Mouse (Mus musculus) heart, postnatal 4 days (tissue): ENCODE measurements around the gene Zfp688. TPM values are rescaled to one million over a fixed set of nuclear protein-coding genes. Genes with fewer than 3 reads are reported as not detected.
"Not testable (repeated sequence)": the region's sequence is repeated elsewhere in the genome, so short reads cannot be mapped to it uniquely, and the experiment has no call there.

Experiments used
- DNase-seq: peaks from one replicate; pipeline ENCODE4 v3.0.0; 2021
- total RNA-seq, 2 experiments: library from RNA; stranded (reverse); gene quantifications; 2 replicates each; pipeline ENCODE4 v1.2.3; 2021

Gene Zfp688
- total RNA-seq, 2 experiments from 2014 or later: 3.8 to 6.0 TPM

DNA sequence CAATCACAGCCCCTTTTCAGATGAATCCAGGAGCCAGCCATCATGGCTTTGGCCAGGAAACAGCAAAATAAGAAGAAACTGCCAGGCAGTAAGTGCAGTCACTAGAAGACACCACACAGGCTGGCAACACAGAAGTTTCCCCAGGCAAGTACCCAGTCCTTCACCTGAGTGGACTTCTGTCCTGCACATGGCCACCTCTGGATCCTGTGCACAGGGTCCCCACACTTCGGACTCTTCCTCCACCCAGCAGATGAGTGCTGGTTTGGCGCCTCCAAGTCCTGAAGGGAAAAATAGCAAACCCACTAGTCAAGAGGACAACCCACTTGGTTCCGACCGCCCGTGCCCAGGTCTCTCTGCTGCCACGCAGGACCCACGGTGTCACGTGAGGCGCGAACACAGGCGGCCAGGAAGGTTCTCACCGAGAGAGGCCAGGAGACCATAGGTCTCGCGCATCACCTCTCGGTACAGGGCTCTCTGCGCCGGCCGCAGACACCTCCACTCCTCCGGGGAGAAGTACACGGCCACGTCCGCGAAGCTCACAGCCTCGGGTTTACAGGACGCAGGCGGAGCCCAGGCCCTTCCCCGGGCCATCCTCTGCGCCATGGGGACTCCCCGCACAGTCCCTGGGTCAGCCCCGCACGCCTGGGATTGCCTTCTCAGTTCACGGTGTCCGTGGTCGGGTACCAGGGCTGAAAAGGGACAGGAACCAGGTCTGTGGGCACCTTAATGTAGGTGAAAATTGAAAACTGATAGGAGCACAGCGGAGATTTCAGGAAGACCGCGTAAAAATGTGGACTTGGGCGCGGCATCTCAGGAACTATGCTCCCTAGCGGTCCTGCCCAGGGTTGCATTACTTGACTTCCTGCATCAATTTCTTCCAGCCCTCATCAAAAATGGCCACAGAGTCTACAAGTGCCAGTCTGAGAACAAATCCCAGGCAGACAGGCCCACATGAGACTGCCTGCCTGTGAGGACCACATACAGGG is 15.6 kb downstream of the Zfp688 start, which contains the start of gene Zfp764:
TSS of gene Zfp764 (minus strand) at position 821 of the 986 bp plus-strand sequence.
- DNase-seq: peak; percentile 93

DNA sequence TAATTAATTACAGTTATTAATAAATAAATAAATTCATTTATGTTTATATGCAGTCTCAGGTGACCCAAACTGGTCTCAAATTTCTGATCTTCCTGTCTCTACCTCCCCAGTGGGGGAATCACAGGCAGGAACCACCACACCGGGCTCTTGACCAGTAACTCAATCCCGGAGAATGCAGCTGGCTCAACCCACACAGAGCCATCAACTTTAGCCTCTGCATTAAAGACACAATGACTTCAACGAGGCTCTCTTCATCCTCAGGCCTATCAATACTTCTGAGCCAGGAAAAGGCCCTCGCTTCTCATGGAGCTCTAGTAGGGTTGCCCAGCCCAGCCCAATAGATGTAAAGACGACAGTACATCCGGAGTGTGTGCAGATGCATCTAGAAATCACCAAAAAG is 17.8 kb downstream of the Zfp688 start:
- DNase-seq: not testable (repeated sequence)

DNA sequence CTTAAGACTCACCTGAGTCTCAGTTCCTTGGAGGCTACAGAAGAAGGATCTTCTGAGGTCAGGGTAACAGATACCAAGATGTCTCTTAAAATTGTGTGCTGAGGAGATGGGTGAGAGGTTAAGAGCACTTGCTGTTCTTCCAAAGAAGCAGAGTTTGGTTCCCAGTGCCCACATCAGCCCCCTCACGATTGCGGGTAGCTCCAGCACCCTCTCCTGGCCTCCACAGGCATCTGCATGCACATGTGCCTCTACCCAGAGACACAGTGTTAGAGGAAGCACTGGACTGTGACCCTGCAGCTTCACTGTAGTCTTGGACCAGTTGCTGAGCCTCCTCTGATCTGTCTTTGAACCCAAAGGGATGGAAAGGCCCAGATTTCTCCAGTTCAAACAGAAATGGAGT is 18.9 kb downstream of the Zfp688 start:
- DNase-seq: no peak

DNA sequence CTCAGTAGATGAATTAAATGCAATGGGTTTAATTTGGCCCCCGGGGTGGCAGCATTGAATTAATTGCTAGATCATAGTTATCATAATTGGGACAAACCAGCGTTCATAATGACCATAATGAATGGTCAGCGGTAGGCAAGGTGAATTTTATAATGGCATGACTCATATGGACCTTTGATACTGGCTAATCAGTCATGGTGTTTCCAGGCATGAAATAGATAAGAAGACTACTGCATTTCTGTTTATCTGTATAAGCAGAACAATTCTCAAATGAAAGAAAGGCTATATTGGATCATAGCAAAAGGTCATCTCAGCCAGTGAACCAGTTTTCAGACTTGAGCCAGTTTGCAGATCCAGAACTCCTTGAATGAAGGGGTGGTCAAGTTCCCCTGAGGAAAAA is 21.5 kb downstream of the Zfp688 start:
- DNase-seq: no peak

DNA sequence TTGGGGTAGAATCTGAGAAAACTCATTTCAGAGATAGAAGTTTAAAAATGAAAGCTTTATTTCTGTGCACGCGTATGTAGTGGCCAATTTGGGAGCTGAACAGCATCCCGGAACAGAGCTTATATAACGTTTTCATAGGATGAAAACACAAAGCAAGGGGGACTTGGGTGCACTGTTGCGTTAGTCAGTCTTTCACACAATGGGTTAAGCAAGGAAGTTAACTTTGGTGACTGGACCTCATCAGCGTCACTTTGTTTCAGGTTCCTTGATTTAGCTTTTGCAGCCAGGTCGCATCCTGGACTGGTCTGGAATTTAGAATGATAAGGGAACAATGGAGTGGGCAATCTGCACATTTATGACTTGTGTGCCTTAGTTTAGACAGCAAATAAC is 27.9 kb downstream of the Zfp688 start:
- no peak for DNase-seq

DNA sequence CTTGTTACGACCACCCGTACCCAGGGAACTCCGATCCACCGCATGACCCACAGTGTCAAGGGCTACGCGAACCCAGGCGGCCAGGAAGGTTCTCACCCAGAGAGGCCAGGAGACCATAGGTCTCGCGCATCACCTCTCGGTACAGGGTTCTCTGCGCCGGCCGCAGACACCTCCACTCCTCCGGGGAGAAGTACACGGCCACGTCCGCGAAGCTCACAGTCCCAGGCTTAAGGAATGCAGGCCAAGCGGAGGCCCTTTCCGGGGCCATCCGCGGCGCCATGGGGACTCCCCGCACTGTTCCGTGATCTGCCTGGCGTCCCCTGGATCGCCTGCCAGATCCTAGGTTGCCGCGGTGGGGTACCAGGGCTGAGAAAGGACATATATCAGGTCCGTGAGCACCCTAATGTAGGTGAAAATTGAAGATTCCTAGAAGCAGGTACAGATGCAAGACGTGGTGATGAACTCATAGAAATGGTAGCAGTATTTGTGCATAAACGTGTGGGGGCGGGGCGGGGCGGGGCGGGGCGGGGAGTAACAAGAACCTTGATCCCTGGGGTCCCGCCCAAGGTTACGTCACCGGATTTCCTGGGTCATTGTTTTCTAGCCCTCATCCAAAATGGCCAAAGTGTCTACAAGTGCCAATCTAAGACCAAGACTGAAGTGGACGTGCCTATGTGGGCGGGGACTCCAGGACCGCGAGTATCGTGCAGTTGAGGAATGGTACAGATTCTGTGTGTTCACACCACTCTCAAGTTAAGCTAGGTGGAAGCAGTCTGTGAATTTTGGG is 28.5 kb downstream of the Zfp688 start, which contains the start of gene E430018J23Rik:
TSS of gene E430018J23Rik (minus strand) at position 473 of the 787 bp plus-strand sequence.
- peak; percentile 98 for DNase-seq

DNA sequence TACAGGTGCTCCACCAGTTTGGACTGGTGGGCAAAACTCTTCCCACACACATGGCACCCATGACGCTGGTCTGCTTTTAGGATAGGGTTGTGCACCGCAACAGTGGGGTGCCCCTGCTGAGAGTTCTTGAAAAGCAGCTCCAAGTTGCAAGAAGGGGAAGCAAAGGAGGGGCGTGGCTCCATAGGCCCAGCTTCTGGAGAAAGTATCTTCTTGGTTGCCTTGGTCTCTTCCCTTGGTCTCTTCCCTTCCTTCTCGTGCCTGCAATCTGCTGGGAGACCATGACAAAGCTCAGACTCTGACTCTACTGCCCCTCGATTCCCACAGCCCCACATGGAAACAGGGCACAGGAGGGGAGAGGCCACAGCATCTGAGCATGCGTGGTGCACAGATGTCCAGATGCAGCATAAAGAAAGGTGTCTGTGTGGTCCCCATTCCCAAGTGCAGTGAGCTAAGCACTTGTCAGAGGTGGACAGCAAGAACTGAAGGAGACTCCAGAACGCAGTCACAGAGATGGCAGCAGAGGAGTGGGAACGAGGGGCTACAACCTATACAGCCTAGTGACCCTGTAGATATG is 29.5 kb downstream of the Zfp688 start:
- no peak for DNase-seq

DNA sequence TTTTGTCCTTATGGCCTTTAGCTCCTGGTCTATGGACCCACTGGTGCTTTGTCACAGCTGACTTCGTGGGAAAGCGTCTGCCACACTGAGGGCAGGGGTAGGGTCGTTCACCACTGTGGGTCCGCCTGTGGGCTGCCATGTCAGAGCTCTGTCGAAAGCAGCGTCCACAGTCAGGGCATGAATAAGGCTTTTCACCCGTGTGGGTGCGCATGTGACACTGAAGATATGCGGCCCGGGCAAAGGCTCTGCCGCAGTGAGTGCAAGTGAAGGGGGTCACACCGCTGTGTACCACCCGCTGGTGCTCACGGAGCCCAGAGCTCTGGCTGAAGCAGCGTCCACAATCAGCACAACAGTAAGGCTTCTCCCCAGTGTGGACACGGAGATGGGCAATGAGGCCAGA is 30.3 kb downstream of the Zfp688 start:
- DNase-seq: no peak

DNA sequence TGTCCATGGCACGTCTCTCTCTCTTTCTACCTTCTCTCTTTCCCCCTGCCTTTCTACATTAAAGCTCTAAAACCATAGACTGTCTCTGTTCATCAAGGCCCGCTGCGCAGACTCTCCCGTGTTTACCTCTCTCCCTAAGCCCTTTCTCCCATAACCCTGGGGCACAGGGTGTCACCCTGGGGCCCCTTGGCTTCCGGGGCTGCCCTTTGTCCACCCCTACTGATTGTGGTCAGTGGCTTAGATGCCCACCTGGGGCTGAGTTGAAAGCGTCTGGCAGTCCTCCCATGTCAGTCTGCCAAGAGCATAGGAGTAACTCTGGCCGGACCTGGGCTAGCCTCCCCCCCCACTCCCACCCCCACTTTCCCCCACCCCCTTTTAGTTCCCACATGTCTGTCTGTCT is 31.6 kb downstream of the Zfp688 start:
- no peak for DNase-seq

DNA sequence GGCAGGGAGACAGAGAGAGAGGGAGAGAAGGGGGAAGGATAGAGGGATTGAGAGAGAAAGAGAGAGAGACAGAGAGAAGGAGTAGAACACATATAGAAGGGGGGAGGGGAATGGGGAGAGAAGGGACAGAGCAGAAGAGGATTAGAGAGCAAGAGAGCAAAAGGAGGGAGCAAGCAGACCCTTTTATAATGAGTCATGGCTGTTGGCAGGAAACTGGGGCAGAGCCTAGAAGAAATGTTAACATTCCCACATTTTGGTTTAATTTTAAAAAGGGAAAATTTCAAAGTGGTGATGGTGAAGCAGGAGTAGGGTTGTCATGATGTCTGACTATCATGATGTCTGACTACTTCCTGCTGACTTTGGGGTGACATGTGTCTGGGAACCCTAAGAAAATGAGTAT is 33.7 kb downstream of the Zfp688 start:
- DNase-seq: not testable (repeated sequence)

DNA sequence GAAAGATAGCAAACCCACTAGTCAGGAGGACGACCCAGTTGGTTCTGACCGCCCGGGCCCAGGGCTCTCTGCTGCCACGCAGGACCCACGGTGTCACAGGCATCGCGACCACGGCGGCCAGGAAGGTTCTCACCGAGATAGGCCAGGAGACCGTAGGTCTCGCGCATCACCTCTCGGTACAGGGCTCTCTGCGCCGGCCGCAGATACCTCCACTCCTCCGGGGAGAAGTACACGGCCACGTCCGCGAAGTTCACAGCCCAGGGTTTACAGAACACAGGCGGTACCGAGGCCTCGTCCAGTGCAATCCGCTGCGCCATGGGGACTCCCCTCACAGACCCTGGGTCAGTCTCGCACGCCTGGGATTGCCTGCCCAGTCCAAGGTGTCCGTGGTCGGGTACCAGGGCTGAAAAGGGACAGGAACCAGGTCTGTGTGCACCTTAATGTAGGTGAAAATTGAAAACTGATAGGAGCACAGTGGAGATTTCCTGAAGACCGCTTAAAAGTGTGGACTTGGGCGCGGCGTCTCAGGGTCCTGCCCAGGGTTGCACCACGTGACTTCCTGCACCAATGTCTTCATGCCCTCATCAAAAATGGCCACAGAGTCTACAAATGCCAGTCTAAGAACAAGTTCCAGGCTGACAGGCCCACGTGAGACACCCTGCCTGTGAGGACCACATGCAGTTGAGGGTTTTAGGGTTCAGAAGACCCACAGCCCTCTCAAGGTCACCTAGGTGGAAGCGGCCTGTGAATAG is 35.1 kb downstream of the Zfp688 start, which contains the start of gene 9130019O22Rik:
TSS of gene 9130019O22Rik (minus strand) at position 526 of the 752 bp plus-strand sequence.
- peak; percentile 93 for DNase-seq

DNA sequence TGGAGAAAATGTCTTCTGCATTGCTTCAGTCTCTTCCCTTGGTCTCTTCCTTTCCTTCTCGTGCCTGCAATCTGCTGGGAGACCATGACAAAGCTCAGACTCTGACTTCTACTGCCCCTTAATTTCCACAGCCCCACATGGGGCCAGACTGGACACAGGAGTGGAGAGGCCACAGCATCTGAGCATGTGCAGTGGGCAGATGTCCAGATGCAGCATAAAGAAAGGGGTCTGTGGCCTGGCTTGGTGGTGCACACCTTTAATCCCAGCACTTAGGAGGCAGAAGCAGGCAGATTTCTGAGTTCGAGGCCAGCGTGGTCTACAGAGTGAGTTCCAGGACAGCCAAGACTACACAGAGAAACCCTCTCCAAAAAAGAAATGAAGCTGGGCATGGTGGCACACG is 36.3 kb downstream of the Zfp688 start:
- not testable (repeated sequence) for DNase-seq

DNA sequence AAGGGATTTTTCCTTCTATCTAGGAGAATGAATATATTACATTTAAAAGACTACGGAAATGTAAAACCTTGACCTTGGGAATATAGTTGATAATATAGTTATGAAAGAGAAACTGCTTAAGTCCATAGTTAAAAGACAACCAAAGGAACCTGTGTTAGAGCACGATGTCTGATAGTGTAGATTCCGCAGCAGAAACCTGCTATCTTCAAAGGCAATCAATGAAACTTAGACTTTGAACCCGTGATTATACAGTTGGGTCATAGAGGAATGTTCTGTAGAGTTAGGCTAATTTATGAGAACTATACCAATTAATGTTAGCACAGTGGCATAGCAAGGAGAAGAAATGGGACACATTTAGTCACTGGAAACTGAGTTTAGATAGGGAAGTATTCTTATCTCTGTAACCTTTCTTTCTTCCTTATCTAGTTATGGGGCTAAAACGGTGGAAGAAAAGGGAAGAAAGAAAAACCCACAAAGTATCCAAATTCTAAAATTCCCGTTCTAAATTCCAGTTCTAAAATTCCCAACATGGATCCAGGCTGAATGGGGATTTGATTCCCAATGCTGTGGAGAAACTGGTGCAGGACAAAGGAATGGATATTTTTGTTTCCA is 43.5 kb downstream of the Zfp688 start:
- no peak for DNase-seq

DNA sequence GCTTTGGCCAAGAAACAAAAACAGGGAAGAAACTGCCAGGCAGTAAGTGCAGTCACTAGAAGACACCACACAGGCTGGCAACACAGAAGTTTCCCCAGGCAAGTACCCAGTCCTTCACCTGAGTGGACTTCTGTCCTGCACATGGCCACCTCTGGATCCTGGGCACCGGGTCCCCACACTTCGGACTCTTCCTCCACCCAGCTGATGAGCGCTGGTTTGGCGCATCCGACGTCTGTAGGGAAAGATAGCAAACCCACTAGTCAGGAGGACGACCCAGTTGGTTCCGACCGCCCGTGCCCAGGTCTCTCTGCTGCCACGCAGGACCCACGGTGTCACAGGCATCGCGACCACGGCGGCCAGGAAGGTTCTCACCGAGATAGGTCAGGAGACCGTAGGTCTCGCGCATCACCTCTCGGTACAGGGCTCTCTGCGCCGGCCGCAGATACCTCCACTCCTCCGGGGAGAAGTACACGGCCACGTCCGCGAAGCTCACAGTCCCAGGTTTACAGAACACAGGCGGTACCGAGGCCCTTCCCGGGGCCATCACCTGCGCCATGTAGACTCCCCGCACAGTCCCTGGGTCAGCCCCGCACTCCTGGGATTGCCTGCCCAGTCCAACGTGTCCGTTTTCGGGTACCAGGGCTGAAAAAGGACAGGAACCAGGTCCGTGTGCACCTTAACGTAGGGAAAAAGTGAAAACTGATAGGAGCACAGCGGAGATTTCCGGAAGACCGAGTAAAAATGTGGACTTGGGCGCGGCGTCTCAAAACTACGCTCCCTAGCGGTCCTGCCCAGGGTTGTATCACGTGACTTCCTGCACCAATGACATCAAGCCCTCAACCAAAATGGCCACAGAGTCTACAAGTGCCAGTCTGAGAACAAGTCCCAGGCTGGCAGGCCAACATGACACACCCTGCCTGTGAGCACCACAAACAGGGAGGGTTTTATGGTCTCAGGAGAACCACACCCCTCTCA is 46.3 kb downstream of the Zfp688 start, which contains the start of gene Zfp747:
TSS of gene Zfp747 (minus strand) at position 780 of the 975 bp plus-strand sequence.
- peak; percentile 95 for DNase-seq

DNA sequence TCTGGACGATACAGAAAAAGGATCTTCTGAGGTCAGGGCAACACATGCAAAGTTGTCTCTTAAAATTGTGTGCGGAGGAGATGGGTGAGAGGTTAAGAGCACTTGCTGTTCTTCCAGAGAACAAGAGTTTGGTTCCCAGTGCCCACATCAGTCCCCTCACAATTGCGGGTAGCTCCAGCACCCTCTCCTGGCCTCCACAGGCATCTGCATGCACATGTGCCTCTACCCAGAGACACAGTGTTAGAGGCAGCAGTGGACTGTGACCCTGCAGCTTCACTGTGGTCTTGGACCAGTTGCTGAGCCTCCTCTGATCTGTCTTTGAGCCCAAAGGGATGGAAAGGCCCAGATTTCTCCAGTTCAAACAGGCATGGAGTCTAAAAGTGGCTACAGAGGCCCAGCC is 50.0 kb downstream of the Zfp688 start:
- not testable (repeated sequence) for DNase-seq

DNA sequence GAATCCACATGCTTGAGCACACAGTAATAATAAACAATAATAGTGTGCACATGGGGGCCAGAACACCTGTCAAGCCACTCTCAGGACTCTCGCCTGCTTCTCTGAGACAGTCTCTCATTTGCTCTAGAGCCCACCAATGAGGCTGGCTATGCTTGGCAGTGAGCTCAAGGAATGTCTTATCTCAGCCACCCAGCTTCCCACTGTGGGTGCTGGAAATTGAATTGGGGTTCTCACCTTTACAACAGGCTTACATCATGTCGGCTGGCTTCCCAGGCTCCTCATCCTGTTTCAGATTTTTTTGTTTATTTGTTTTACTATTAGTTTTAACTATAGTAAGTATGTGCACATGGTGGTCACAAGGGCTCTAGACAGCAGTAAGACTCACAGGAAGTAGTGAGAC is 50.7 kb downstream of the Zfp688 start:
- DNase-seq: no peak
